Mouse (Mus musculus) adrenal gland, postnatal 0 days (tissue): Measurements from ENCODE around the gene Lrrc38. TPM values are rescaled to one million over a fixed set of nuclear protein-coding genes. Genes with fewer than 3 reads are reported as not detected.

Source experiments
- polyA plus RNA-seq: library from polyadenylated mRNA; unstranded; fragments of >200 nt; fragmentation: Nextera tagmentation; extraction: Ambion mirVana; gene quantifications from 2 replicates; pipeline ENCODE4 v1.2.1, GENCODE M21; 2015

Lrrc38 gene
- polyA plus RNA-seq = not detected in 2 replicates

DNA sequence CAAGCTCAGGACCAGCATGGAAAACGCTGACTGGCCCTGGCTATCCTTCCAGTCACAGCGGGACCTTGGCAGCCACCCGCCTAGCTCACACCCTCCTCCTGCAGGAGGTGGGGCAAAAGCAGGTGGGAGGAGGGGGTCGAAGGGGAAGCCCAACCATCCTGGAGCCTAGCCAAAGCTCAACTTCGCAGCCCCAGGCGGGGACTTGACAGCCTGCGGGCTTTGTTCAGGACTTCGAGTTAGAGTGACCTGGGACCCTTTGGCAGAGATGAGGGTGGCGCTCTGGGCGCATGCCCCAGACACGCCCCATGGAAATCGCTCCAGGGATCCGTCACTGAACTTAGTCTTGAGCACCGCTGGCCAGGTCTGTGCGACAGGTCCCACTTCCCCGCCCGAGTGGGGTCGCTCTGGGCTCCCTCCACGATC lies at the start of gene Lrrc38:
Gene Lrrc38, plus strand, starts transcription at position 274 of the 423 bp plus-strand sequence.

DNA sequence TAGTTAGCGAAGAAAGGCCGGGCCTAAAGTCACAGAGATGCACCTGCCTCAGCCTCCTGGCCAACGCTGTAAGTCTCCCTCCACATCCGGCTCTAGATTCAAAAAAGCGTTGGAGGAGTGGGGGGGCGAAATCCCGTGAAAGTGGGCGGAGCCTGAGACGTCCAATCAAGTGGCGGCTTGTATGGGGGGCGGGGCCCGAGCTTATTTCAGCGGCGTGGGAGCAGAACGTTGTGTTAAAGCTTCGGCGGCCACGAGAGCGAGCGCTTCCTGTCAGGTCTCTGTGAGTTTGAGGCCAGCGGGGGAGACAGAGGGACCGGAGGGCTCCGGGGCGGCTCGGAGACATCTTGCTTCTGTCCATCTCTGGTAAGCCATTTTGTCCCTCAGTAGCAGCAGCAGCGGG lies 44.6 kb downstream of the Lrrc38 start, which contains the start of gene Pramel1:
Gene Pramel1, plus strand, starts transcription at position 248 of the 400 bp plus-strand sequence.

DNA sequence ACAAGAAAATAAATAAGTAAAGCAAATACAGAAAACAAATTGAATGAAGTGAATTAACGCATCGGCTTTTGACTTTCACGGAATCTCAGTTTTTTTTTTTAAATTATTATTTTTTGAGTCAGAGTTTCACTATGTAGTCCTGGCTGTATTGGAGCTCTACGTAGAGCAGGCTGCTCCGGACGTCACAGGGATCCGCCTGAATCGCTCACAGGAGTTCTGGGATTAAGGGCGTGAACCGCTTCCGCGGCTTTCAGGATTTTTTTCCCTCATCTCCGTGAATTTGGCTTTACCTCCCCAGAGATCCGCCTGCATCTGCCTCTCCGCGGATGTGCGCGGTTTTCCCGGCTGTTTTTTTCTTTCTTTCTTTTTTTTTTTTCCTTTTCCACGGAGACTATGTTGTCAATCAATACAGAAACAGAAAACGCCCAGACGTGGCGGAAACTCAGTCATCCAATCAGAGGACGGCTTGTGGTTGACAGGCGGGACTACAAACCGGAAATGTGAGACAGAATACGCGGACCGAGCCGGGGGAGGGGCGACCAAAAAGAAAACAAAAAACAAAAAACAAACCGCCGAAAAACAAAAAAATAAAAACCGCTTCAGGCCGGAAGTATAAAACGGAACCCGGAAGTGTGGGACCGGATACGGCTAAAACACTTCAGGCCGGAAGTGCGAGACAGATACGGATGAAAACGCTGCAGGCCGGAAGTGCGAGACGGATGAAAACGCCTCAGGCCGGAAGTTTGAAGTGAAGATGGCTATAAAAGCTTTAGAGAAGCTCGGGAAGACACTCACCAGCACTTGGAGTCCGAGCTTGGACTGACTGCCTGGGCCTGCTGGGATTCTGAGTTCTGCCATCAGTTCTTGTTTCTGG lies 62.9 kb downstream of the Lrrc38 start, which contains the start of gene Pramef8:
Gene Pramef8, plus strand, starts transcription at position 208 of the 874 bp plus-strand sequence.

Other genes starting within 250 kb of the Lrrc38 start
- gene Prdm2, start 136.8 kb upstream of the Lrrc38 start, polyA plus RNA-seq = 5.7 and 7.7 TPM in 2 replicates
- gene Pdpn, start 50.2 kb upstream of the Lrrc38 start, polyA plus RNA-seq = 38.3 and 55.2 TPM in 2 replicates
- not detected in 2 replicates for gene Pramel1, start 44.7 kb downstream of the Lrrc38 start, polyA plus RNA-seq
- 8.7 and 14.6 TPM in 2 replicates for gene Pramef8, start 62.7 kb downstream of the Lrrc38 start, polyA plus RNA-seq
- gene Oog4, start 100.6 kb downstream of the Lrrc38 start, polyA plus RNA-seq = not detected in 2 replicates
- gene Gm13043, start 161.6 kb downstream of the Lrrc38 start, polyA plus RNA-seq = not detected in 2 replicates
- not detected in 2 replicates for gene Gm13040, start 186.2 kb downstream of the Lrrc38 start, polyA plus RNA-seq
- not detected in 2 replicates for gene BC080695, start 201.9 kb downstream of the Lrrc38 start, polyA plus RNA-seq
- not detected in 2 replicates for gene Gm13057, start 202.0 kb downstream of the Lrrc38 start, polyA plus RNA-seq